Mouse (Mus musculus): Measurements from ENCODE around the gene Hoxa4. TPM values are rescaled to one million over a fixed set of nuclear protein-coding genes. Genes with fewer than 3 reads are reported as not detected.
A peak's percentile ranks its signal among the peaks of the same experiment; 100 is the strongest.

The Hoxa4 gene
- polyA plus RNA-seq, 1 experiment from 2014 or later, result 2.5 TPM

DNA sequence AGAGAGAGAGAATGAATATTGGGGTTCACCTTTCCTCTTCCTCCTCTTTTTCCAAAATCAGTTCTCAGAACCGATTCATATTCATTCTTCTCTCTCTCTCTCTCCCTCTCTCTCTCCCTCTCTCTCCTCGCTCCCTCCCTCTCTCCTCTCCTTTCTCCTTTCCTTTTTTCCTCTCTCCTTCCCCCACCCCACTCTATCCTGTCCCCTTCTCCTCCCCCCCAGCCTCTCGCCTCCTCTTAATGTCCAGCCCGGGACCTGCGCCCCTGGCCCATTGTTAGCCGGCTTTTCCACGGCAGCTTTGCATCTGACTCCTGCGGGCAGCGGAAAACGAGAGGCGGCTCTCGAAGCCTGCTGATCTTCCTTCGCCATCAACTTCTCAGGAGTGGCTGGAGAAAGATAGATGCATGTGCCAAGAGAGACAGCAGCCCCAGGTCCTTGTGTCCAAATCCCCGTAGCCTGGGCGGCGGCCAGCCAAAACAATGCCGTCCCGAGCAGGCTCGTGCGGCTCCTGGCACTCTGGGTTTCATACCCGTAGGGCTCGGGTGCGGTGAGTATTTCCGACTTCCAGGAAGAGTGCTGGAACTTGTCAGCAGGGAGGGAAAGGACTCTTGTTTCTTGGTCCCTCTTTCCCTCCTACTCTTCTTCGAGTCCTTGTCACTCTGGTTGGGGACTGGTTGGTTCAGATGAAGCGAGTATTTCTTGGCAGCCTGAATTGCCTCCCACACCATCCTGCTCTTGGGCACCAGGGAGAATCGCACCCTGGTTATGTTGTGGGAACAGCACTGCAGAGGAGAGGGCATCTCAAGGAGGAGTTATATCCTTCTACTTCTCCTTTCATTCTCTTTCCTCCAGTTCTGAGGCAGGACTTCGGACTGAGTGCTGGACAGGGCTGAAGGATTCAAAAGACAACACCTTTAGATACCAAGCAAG lies 25.8 kb downstream of the Hoxa4 start:
- DNase-seq (ENCODE audit: low spot score) (no peak), ATAC-seq (ENCODE audit: low FRiP score, low TSS enrichment) (no peak)
- TF ChIP-seq EP300 (optimal IDR thresholded peaks at IDR 0.05), result no peak
- no peak for TF ChIP-seq CTCF (IDR thresholded peaks at IDR 0.05; ENCODE audit: low read depth)
- no peaks in the 10 kb centered on the region for H3K9me3 ChIP-seq (ENCODE audit: control insufficient read depth, low read length)
- peak overlapping the region; percentile 77 for H3K4me2 ChIP-seq (replicated peaks; ENCODE audit: low read depth)
- H3K27me3 ChIP-seq (ENCODE audit: control insufficient read depth, insufficient read depth, low read length), result no peaks in the 10 kb centered on the region; the same call in 1 of the 2 replicates
- H3K4me1 ChIP-seq (replicated peaks; ENCODE audit: control insufficient read depth, insufficient read depth), result peaks cover 2% of the 10 kb centered on the region; the same call in 1 of the 2 replicates
- H3K9ac ChIP-seq (ENCODE audit: low read length), result peak overlapping the region; percentile 89
- H3K36me3 ChIP-seq (ENCODE audit: control insufficient read depth, insufficient read depth, low read length), result 0 out of 2 replicates have a peak, but pooled peaks cover 2% of the 10 kb centered on the region
- peak overlapping the region; percentile 96 for H3K27ac ChIP-seq (replicated peaks)
- WGBS, result 4% methylated on average over 28 of the region's 28 CpGs
- peak overlapping the region; percentile 65 for H3K4me3 ChIP-seq (ENCODE audit: low read depth, low read length)

GRCm38 (mm10) chr6:52164626-52165440 lies 26.7 kb downstream of the Hoxa4 start, which contains the start of gene Hoxa2:
Gene Hoxa2, minus strand, starts transcription at chr6:52164831.
- WGBS, result 1% methylated on average over 25 of the region's 25 CpGs
- H3K27me3 ChIP-seq (ENCODE audit: control insufficient read depth, insufficient read depth, low read length), result no peaks in the 10 kb centered on the region; the same call in 1 of the 2 replicates
- DNase-seq (ENCODE audit: low spot score) (no peak), ATAC-seq (ENCODE audit: low FRiP score, low TSS enrichment) (peak; percentile 39; the same call in 1 of the 2 replicates)
- H3K27ac ChIP-seq (replicated peaks), result peak within 1 kb of the TSS; percentile 96
- peak within 1 kb of the TSS; percentile 77 for H3K4me2 ChIP-seq (replicated peaks; ENCODE audit: low read depth)
- H3K36me3 ChIP-seq (ENCODE audit: control insufficient read depth, insufficient read depth, low read length), result 0 out of 2 replicates have a peak, but pooled peaks cover 2% of the 10 kb centered on the region
- no peak for TF ChIP-seq CTCF (IDR thresholded peaks at IDR 0.05; ENCODE audit: low read depth)
- TF ChIP-seq EP300 (optimal IDR thresholded peaks at IDR 0.05), result no peak
- no peaks in the 10 kb centered on the region for H3K9me3 ChIP-seq (ENCODE audit: control insufficient read depth, low read length)
- H3K4me1 ChIP-seq (replicated peaks; ENCODE audit: control insufficient read depth, insufficient read depth), result peaks cover 1% of the 10 kb centered on the region; the same call in 1 of the 2 replicates
- H3K9ac ChIP-seq (ENCODE audit: low read length), result peak within 1 kb of the TSS; percentile 89
- H3K4me3 ChIP-seq (ENCODE audit: low read depth, low read length), result peak within 1 kb of the TSS; percentile 65

- Histone ChIP-seq H3K9me3 (ENCODE audit: control insufficient read depth, low read length) (no peaks in the 10 kb centered on the region), H3K27me3 (ENCODE audit: control insufficient read depth, insufficient read depth, low read length) (no peaks in the 10 kb centered on the region; the same call in 1 of the 2 replicates), H3K4me1 (replicated peaks; ENCODE audit: control insufficient read depth, insufficient read depth) (no peaks in the 10 kb centered on the region), H3K4me2 (replicated peaks; ENCODE audit: low read depth) (peak overlapping the region; percentile 77), H3K36me3 (ENCODE audit: control insufficient read depth, insufficient read depth, low read length) (0 out of 2 replicates have a peak, but pooled peaks cover 2% of the 10 kb centered on the region), H3K4me3 (ENCODE audit: low read depth, low read length) (peak overlapping the region; percentile 65), H3K27ac (replicated peaks) (peak overlapping the region; percentile 96), H3K9ac (ENCODE audit: low read length) (peak overlapping the region; percentile 89)
- ATAC-seq (ENCODE audit: low FRiP score, low TSS enrichment) (no peak), DNase-seq (ENCODE audit: low spot score) (no peak)
- TF ChIP-seq EP300 (optimal IDR thresholded peaks at IDR 0.05), result no peak
- TF ChIP-seq CTCF (IDR thresholded peaks at IDR 0.05; ENCODE audit: low read depth), result no peak
- under 1% methylated on average over 38 of the region's 39 CpGs for WGBS
These were observed 27.4 kb downstream of the Hoxa4 start for GRCm38 (mm10) chr6:52164051-52164625.

- Histone ChIP-seq H3K4me3 (ENCODE audit: low read depth, low read length) (peak overlapping the region; percentile 65), H3K4me2 (replicated peaks; ENCODE audit: low read depth) (peak overlapping the region; percentile 77), H3K4me1 (replicated peaks; ENCODE audit: control insufficient read depth, insufficient read depth) (no peaks in the 10 kb centered on the region), H3K36me3 (ENCODE audit: control insufficient read depth, insufficient read depth, low read length) (no peaks in the 10 kb centered on the region), H3K27ac (replicated peaks) (peak overlapping the region; percentile 96), H3K9ac (ENCODE audit: low read length) (peak overlapping the region; percentile 89), H3K27me3 (ENCODE audit: control insufficient read depth, insufficient read depth, low read length) (no peaks in the 10 kb centered on the region; the same call in 1 of the 2 replicates), H3K9me3 (ENCODE audit: control insufficient read depth, low read length) (no peaks in the 10 kb centered on the region)
- ATAC-seq (ENCODE audit: low FRiP score, low TSS enrichment) (no peak), DNase-seq (ENCODE audit: low spot score) (no peak)
- no peak for TF ChIP-seq EP300 (optimal IDR thresholded peaks at IDR 0.05)
- no peak for TF ChIP-seq CTCF (IDR thresholded peaks at IDR 0.05; ENCODE audit: low read depth)
- 14% methylated on average over 17 of the region's 17 CpGs for WGBS
These were observed 28.1 kb downstream of the Hoxa4 start for GRCm38 (mm10) chr6:52163366-52164031.

Measured in stomach, postnatal 0 days (tissue).